Mouse (Mus musculus) small intestine, adult 2 months (tissue): ENCODE results near the gene Lrfn2. TPM values are rescaled to one million over a fixed set of nuclear protein-coding genes. Genes with fewer than 3 reads are reported as not detected.

Experiments used
- H3K27ac ChIP-seq: fragments of 200-500 bp; 2 replicates; pipeline ENCODE4 v1.5.1; 2012; ENCODE audit warnings: low read depth, low read length, control low read depth, inconsistent platforms; ENCODE audit not compliant: insufficient read depth
- H3K27me3 ChIP-seq: fragments of 200-500 bp; 2 replicates; pipeline ENCODE4 v1.6.1; 2012; ENCODE audit warnings: mild to moderate bottlenecking, moderate library complexity, low read length, inconsistent platforms; ENCODE audit not compliant: control insufficient read depth, insufficient read depth
- H3K36me3 ChIP-seq: fragments of 200-500 bp; 2 replicates; pipeline ENCODE4 v1.6.1; 2012; ENCODE audit warnings: mild to moderate bottlenecking, low read length, control low read depth, inconsistent platforms; ENCODE audit not compliant: control insufficient read depth, insufficient read depth
- H3K4me1 ChIP-seq: fragments of 200-500 bp; 2 replicates; pipeline ENCODE4 v1.6.1; 2012; ENCODE audit warnings: low read length, inconsistent platforms, mixed read lengths; ENCODE audit not compliant: control insufficient read depth, insufficient read depth, insufficient read length
- H3K4me3 ChIP-seq: fragments of 200-500 bp; 2 replicates; pipeline ENCODE4 v1.5.1; 2012; ENCODE audit warnings: low read depth, mild to moderate bottlenecking, control low read depth, inconsistent platforms, low read length, moderate library complexity
- CTCF ChIP-seq: fragments of 200-500 bp; IDR thresholded peaks from 2 replicates; pipeline ENCODE4 v1.5.1; 2012; ENCODE audit warnings: low read depth, mild to moderate bottlenecking, control low read depth, inconsistent platforms, low read length, moderate library complexity, mixed read lengths; ENCODE audit not compliant: insufficient replicate concordance, insufficient read length; ENCODE audit errors: extremely low read depth
- POLR2A ChIP-seq: fragments of 200-500 bp; IDR thresholded peaks from 2 replicates; pipeline ENCODE4 v1.6.1; 2012; ENCODE audit warnings: low read depth, mild to moderate bottlenecking, control low read depth, inconsistent platforms, low read length, moderate library complexity
- WGBS: fragments of 180-500 bp; shearing (Covaris S2); methylation state at CpG from one replicate; pipeline ENCODE4 v1.1.7; 2018; 5-methylcytosine and 5-hydroxymethylcytosine counted together
- polyA plus RNA-seq: library from polyadenylated mRNA; depleted of rRNA; stranded (reverse); fragments of >200 nt; gene quantifications from 2 replicates; pipeline ENCODE4 v1.2.3, GENCODE M21; 2012

The Lrfn2 gene
- polyA plus RNA-seq, 1 experiment, result 0.10 TPM

- H3K4me1 ChIP-seq, result peaks cover 4% of the 10 kb centered on the region; the same call in 1 of the 2 replicates
- TF ChIP-seq POLR2A, result no peak
- no peak for TF ChIP-seq CTCF
Observed at GRCm38 (mm10) chr17:49033276-49033675, 101.1 kb downstream of the Lrfn2 start.

GRCm38 (mm10) chr17:49033686-49034250 is 101.6 kb downstream of the Lrfn2 start:
- H3K4me1 ChIP-seq, result peaks cover 4% of the 10 kb centered on the region; the same call in 1 of the 2 replicates
- 60% methylated on average over 5 of the region's 5 CpGs for WGBS
- TF ChIP-seq POLR2A (no peak), CTCF (no peak)
- no peak overlapping the region for H3K27ac ChIP-seq
- no peaks in the 10 kb centered on the region for H3K36me3 ChIP-seq
- no peak overlapping the region for H3K4me3 ChIP-seq
- H3K27me3 ChIP-seq, result no peaks in the 10 kb centered on the region

More at GRCm38 (mm10) chr17:49033276-49033675, 101.1 kb downstream of the Lrfn2 start:
- no peak overlapping the region for H3K27ac ChIP-seq
- no peaks in the 10 kb centered on the region for H3K36me3 ChIP-seq
- no peak overlapping the region for H3K4me3 ChIP-seq
- no peaks in the 10 kb centered on the region for H3K27me3 ChIP-seq

GRCm38 (mm10) chr17:49035052-49035451 is 102.9 kb downstream of the Lrfn2 start:
- no peaks in the 10 kb centered on the region; the same call in 1 of the 2 replicates for H3K4me1 ChIP-seq
- no peak overlapping the region for H3K4me3 ChIP-seq
- no peaks in the 10 kb centered on the region for H3K36me3 ChIP-seq
- H3K27me3 ChIP-seq, result no peaks in the 10 kb centered on the region
- H3K27ac ChIP-seq, result no peak overlapping the region
- no peak for TF ChIP-seq CTCF
- TF ChIP-seq POLR2A, result no peak
- WGBS, result 63% methylated on average over 6 of the region's 6 CpGs

- TF ChIP-seq CTCF, result no peak
- no peak for TF ChIP-seq POLR2A
- no peak overlapping the region for H3K27ac ChIP-seq
- no peaks in the 10 kb centered on the region for H3K36me3 ChIP-seq
- H3K27me3 ChIP-seq, result no peaks in the 10 kb centered on the region
- no peaks in the 10 kb centered on the region for H3K4me1 ChIP-seq
- 72% methylated on average over 8 of the region's 8 CpGs for WGBS
- H3K4me3 ChIP-seq, result no peak overlapping the region
Observed at GRCm38 (mm10) chr17:49037163-49037950, 105.2 kb downstream of the Lrfn2 start.

- Histone ChIP-seq H3K27me3 (no peaks in the 10 kb centered on the region), H3K36me3 (no peaks in the 10 kb centered on the region), H3K27ac (no peak overlapping the region), H3K4me3 (no peak overlapping the region), H3K4me1 (no peaks in the 10 kb centered on the region)
- 27% methylated on average over 11 of the region's 11 CpGs for WGBS
- TF ChIP-seq POLR2A (no peak), CTCF (no peak)
Observed at GRCm38 (mm10) chr17:49043806-49044640, 111.8 kb downstream of the Lrfn2 start.

GRCm38 (mm10) chr17:49047921-49048320 is 115.7 kb downstream of the Lrfn2 start:
- Histone ChIP-seq H3K36me3 (no peaks in the 10 kb centered on the region), H3K4me1 (no peaks in the 10 kb centered on the region), H3K27ac (no peak overlapping the region), H3K4me3 (no peak overlapping the region), H3K27me3 (no peaks in the 10 kb centered on the region)
- WGBS, result 43% methylated on average over 4 of the region's 4 CpGs
- no peak for TF ChIP-seq POLR2A
- no peak for TF ChIP-seq CTCF

- H3K4me3 ChIP-seq, result no peak overlapping the region
- TF ChIP-seq CTCF (no peak), POLR2A (no peak)
- no peak overlapping the region for H3K27ac ChIP-seq
- no peaks in the 10 kb centered on the region for H3K27me3 ChIP-seq
- 80% methylated on average over 11 of the region's 11 CpGs for WGBS
- no peaks in the 10 kb centered on the region for H3K36me3 ChIP-seq
- H3K4me1 ChIP-seq, result no peaks in the 10 kb centered on the region
Observed at GRCm38 (mm10) chr17:49051231-49051630, 119.1 kb downstream of the Lrfn2 start.
